Mouse (Mus musculus) lung, adult 2 months (tissue): ENCODE data around the gene Kcna4. TPM values are rescaled to one million over a fixed set of nuclear protein-coding genes. Genes with fewer than 3 reads are reported as not detected.

Experiments used
- DNase-seq: peaks from one replicate; pipeline ENCODE4 v3.0.0; 2022
- H3K4me1 ChIP-seq: fragments of 200-500 bp; 2 replicates; pipeline ENCODE4 v1.6.1; 2011; ENCODE audit warnings: low read length; ENCODE audit not compliant: control insufficient read depth, insufficient read depth
- H3K4me3 ChIP-seq: fragments of 200-500 bp; replicated peaks from 2 replicates; pipeline ENCODE3; 2011; ENCODE audit warnings: low read depth, mild to moderate bottlenecking, control low read depth, low read length; ENCODE audit errors: extremely low read depth
- CTCF ChIP-seq: fragments of 200-500 bp; IDR thresholded peaks from 2 replicates; pipeline ENCODE4 v1.5.1; 2011; ENCODE audit warnings: mild to moderate bottlenecking, low read length, control low read depth; ENCODE audit not compliant: insufficient read depth
- POLR2A ChIP-seq: fragments of 200-500 bp; IDR thresholded peaks from 2 replicates; pipeline ENCODE4 v1.6.1; 2011; ENCODE audit warnings: low read depth, mild to moderate bottlenecking, control low read depth, low read length, borderline replicate concordance; ENCODE audit errors: extremely low read depth
- WGBS: fragments of 180-500 bp; shearing (Covaris S2); methylation state at CpG from one replicate; pipeline ENCODE4 v1.1.7; 2018; 5-methylcytosine and 5-hydroxymethylcytosine counted together
- polyA plus RNA-seq: library from polyadenylated mRNA; depleted of rRNA; stranded (reverse); fragments of >200 nt; gene quantifications from 2 replicates; pipeline ENCODE4 v1.2.3, GENCODE M21; 2012; rRNA removed

Kcna4 gene
- polyA plus RNA-seq: not detected in 2 replicates

DNA sequence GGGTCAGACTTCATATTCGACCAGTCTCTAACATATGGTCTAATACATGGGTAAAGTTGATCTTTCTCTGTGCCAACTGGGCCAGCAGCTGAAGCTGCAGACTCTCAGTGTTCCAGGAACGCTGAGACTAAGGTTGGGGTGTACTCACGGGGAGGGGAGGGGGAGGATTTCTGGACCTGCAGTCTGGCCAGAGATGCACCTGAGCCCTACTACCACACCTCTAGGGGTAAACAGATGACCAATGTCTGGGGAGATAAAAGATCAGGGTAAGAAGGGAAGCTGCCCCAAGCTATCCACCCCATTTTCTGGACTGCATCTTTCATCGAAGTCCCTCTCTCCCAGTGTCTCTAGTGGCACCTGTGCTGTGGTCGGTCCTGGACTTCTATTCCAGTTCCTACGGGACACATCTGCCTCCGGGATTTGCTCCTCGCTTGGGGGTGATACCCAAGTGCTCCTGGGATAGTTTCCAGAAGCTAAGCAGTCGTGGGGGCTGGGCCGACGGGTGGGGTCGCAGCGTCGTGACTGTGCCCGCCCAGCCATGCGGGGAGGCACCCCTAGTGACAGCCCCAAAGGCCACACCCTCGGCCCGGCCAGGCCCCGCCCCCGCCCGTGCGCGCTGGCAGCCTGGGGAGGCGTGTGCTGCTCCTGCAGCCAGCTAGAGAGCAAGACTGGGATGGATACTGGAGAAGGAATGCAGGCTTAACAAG, at the start of gene Kcna4:
Gene Kcna4 (plus strand): TSS at position 650 of the 707 bp plus-strand sequence.
- no peaks in the 10 kb centered on the region for H3K4me1 ChIP-seq
- no peak for DNase-seq
- TF ChIP-seq POLR2A (no peak), CTCF (no peak)
- 5% methylated on average over 24 of the region's 24 CpGs for WGBS
- H3K4me3 ChIP-seq: no peak within 1 kb of the TSS

DNA sequence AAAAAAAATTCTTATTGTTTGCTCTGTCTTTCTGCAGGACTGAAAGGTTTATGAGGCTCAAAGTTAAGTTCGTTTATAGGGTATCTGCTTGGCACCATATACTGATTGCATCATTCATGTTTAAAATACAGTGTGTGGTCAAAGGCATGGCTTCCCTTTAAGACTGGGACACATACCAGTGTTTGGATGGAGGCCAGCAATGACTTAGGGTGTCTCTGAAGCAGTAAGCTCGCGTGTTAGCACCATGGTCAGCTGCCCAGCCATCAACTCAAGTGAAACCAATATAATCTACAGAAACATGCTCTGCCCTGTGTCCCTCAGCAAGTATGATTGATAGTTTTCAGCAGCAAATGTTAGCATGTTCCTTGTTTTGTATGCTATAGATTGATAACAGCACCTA, 32.3 kb upstream of the Kcna4 start:
- WGBS: 66% methylated on average over 3 of the region's 3 CpGs
- H3K4me3 ChIP-seq: no peak overlapping the region
- DNase-seq: no peak
- TF ChIP-seq CTCF (no peak), POLR2A (no peak)
- H3K4me1 ChIP-seq: no peaks in the 10 kb centered on the region

DNA sequence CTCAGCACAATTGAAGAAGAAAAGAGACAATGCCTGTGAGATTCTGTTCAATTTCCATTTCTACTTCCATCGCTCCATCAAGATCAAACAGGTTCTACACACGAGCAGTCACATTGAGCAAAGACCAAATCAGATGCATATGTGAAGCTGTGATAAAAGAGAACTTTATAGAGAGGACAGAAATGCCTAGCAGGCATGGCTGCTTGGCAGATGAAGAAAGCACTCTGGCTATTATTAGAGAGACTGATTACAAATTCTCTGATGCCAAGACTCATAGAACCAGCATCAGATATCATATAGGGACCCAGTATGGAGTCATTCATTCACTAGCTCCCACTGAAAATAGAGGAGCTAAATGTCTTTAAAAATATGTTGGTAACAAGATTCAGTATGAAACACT, 24.2 kb upstream of the Kcna4 start:
- WGBS: 65% methylated on average over 2 of the region's 2 CpGs

DNA sequence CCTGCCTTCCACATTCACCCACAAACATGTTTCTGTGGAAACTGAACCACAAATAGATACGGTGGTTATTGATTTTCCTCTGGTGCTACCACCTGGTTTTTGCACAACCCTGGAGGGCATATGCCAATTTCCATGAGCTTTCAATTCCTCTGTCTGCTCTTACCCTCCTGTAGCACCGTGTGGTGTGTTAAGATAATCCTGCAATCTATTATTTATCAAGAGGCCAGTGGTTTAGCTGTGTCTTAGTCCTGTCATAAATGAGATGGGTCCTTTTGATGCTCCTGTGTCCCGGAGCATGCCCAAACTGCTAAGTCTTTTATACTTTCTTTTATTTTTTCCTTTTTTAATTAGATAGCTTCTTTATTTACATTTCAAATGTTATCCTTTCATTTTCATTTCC, 20.4 kb upstream of the Kcna4 start:
- TF ChIP-seq POLR2A (no peak), CTCF (no peak)
- no peak overlapping the region for H3K4me3 ChIP-seq
- no peaks in the 10 kb centered on the region for H3K4me1 ChIP-seq
- WGBS: 71% methylated on average over 3 of the region's 3 CpGs
- DNase-seq: no peak

More for the DNA sequence above, 24.2 kb upstream of the Kcna4 start:
- H3K4me1 ChIP-seq: no peaks in the 10 kb centered on the region
- no peak for DNase-seq
- no peak for TF ChIP-seq POLR2A
- H3K4me3 ChIP-seq: no peak overlapping the region

DNA sequence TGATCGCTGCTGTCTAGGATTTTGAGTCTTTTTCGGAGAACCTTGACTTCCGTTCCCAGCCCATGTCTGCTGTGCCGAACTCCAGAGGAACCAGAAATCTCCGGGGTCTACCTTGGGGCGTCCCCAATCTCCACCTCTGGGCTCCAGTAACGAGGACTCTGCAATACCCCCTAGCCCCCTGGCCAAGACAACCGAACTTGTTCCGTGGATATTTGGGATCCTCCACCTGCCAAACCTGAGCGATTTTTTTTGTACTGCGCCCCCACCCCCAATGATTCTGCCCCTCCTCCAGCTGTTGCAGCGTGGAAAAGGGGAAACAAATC, 219 bp downstream of the Kcna4 start:
- no peak overlapping the region for H3K4me3 ChIP-seq
- WGBS: 2% methylated on average over 12 of the region's 12 CpGs
- no peak for DNase-seq
- TF ChIP-seq POLR2A (no peak), CTCF (no peak)
- no peaks in the 10 kb centered on the region for H3K4me1 ChIP-seq

DNA sequence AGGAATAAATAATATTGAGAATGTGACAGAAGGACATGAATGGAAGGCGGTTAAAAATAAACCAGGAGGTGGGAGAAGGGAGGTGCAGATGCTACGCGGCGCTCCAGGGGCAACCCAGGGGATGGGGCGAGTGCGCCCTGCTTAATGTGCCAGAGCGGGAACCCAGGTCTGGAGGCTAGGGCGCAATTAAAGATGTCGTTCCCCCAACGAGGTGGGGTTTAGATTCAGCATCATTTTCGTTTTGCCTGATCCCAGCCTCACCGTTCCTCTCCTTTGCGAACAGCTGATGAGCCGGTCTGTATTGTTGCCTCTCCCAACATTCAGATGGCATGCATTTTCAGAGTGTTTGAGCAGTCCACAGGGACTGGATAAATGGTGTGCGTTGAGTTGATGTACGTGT, 703 bp downstream of the Kcna4 start:
- H3K4me3 ChIP-seq: no peak overlapping the region
- DNase-seq: no peak
- TF ChIP-seq CTCF (no peak), POLR2A (no peak)
- 6% methylated on average over 16 of the region's 16 CpGs for WGBS
- H3K4me1 ChIP-seq: no peaks in the 10 kb centered on the region

DNA sequence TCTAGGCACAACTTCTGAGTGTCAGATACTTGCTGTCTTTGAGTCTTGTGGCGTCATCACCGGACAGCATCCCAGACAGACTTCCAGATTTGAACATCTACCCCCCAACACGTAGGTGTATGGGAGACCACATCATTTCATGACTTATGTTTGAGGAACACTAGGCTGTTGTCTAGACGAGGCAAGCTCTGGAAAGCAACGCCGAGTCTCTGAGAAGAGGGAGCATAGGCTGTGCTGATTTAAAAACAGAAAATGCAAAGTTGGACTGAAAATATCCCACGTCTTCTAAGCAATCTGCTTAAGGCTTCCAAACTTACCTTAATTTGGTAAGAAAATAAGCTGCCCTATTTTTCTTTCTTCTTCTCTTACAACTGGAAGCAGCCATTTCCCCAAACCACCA, 4.1 kb downstream of the Kcna4 start:
- no peak for DNase-seq
- no peak for TF ChIP-seq CTCF
- TF ChIP-seq POLR2A: no peak
- WGBS: 87% methylated on average over 7 of the region's 7 CpGs

DNA sequence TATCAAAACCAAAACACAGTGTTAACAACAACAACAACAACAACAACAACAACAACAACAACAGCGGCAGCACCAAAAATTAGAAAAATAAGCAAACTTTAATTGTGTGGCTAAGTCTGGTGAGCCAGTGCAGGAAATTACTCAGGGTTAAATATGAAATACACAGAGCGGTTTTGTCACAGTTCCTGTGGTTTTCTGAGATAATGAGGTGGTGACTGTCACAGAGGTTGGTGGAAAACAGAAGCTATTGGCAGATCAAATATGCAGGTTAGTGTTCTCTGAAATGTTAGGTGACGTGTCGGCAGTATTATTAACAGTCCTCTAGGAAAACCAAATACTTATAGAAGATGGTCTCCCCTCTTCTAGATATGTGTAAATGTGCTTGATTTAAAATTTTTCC, 11.4 kb downstream of the Kcna4 start:
- no peak for DNase-seq
- WGBS: 70% methylated on average over 4 of the region's 4 CpGs
- H3K4me1 ChIP-seq: no peaks in the 10 kb centered on the region
- no peak overlapping the region for H3K4me3 ChIP-seq
- TF ChIP-seq CTCF (no peak), POLR2A (no peak)

More for the DNA sequence above, 4.1 kb downstream of the Kcna4 start:
- H3K4me3 ChIP-seq: no peak overlapping the region
- no peaks in the 10 kb centered on the region for H3K4me1 ChIP-seq

DNA sequence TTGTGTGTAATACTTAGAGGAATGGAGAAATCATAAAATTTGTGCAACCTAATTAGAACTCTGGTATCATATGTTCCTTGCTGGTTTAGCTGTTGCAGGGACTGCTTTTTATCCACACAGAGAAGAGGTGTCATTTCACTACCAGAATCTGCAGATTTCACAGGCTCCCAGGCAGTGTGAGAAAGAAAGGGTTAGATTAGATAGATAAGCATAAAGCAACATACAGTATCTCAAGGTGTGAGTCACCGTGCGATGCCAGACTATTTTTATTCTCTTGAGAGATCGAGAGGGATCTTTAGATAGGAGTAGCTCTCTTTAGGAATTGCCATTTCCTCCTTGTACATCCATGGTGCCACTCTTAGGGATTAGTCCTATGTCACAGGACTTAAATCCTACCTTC, 14.3 kb downstream of the Kcna4 start:
- no peak for TF ChIP-seq CTCF
- TF ChIP-seq POLR2A: no peak
- Histone ChIP-seq H3K4me3 (no peak overlapping the region), H3K4me1 (no peaks in the 10 kb centered on the region)
- no peak for DNase-seq
- 59% methylated on average over 3 of the region's 3 CpGs for WGBS

DNA sequence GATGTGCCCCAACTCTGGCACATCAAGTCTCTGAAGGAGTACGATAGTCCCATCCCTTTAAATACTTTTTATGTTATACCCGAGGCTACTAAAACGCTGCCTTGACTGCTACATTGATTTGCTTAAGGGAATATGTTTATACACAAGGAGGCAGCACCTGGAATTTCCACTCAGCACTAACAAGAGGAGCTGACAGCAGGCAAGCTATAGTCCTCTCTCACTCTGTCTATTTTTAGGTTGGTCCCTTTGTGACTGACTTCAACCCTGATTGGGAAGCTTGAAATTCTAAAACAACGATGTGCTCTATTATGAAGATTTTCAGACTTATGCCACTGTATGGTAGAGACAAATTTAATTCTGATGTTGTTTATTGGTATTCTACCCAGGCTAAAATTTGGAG, 15.6 kb downstream of the Kcna4 start:
- no peaks in the 10 kb centered on the region for H3K4me1 ChIP-seq

More for the DNA sequence above, 15.6 kb downstream of the Kcna4 start:
- TF ChIP-seq CTCF (no peak), POLR2A (no peak)
- no peak overlapping the region for H3K4me3 ChIP-seq
- DNase-seq: no peak
- WGBS: 74% methylated on average over 4 of the region's 4 CpGs
